Mouse (Mus musculus) MEL (cell line): ENCODE results near the gene Tk2. TPM values are rescaled to one million over a fixed set of nuclear protein-coding genes. Genes with fewer than 3 reads are reported as not detected.
A peak's percentile ranks its signal among the peaks of the same experiment; 100 is the strongest.

Experiments used
- DNase-seq: peaks from one replicate; pipeline ENCODE4 v3.0.0; 2011; ENCODE audit warnings: low read depth, low spot score
- H3K27ac ChIP-seq: 2 replicates; pipeline ENCODE4 v1.5.1; 2012; ENCODE audit warnings: low read depth, mild to moderate bottlenecking, control low read depth, low read length, moderate library complexity; ENCODE audit not compliant: control insufficient read depth
- H3K27me3 ChIP-seq, 2 experiments: fragments of 150-350 bp in 1 of 2; sonication (generic) in 1 of 2; 2 replicates each; pipeline ENCODE4 v1.6.1; 2012; ENCODE audit warnings: low read length in 2 of 2, mild to moderate bottlenecking in 2 of 2, improper control_type of control experiment in 1 of 2, moderate library complexity in 1 of 2; ENCODE audit not compliant: insufficient read depth in 2 of 2, control insufficient read depth in 1 of 2
- H3K36me3 ChIP-seq, 2 experiments: 2 replicates each; pipeline ENCODE4 v1.6.1; 2012 to 2014; ENCODE audit warnings: low read length in 2 of 2, improper control_type of control experiment in 1 of 2, inconsistent platforms in 1 of 2, mild to moderate bottlenecking in 1 of 2; ENCODE audit not compliant: insufficient read depth in 2 of 2, control insufficient read depth in 1 of 2
- H3K4me1 ChIP-seq, 2 experiments: fragments of 150-350 bp in 1 of 2; sonication (generic) in 1 of 2; 2 replicates each; pipeline ENCODE4 v1.6.1; 2012; ENCODE audit warnings: low read length in 2 of 2, improper control_type of control experiment in 1 of 2, mild to moderate bottlenecking in 1 of 2; ENCODE audit not compliant: insufficient read depth in 2 of 2, control insufficient read depth in 1 of 2
- H3K4me3 ChIP-seq, 2 experiments: fragments of 150-350 bp in 1 of 2; sonication (generic) in 1 of 2; 2 replicates each; pipeline ENCODE4 v1.5.1; 2012; ENCODE audit warnings: low read depth in 2 of 2, low read length in 2 of 2, mild to moderate bottlenecking in 2 of 2, moderate library complexity in 2 of 2, control low read depth in 1 of 2, improper control_type of control experiment in 1 of 2; ENCODE audit not compliant: control insufficient read depth in 1 of 2, insufficient read depth in 1 of 2
- H3K79me2 ChIP-seq: 2 replicates; pipeline ENCODE4 v1.6.1; 2012; ENCODE audit warnings: mild to moderate bottlenecking, low read length, moderate library complexity; ENCODE audit not compliant: control insufficient read depth, poor library complexity, insufficient read depth
- H3K9ac ChIP-seq: 2 replicates; pipeline ENCODE4 v1.6.1; 2012; ENCODE audit warnings: low read depth, mild to moderate bottlenecking, control low read depth, low read length, moderate library complexity; ENCODE audit not compliant: control insufficient read depth, poor library complexity, severe bottlenecking
- H3K9me3 ChIP-seq: fragments of 150-350 bp; sonication (generic); replicated peaks from 2 replicates; pipeline ENCODE4 v1.6.1; 2012; ENCODE audit warnings: mild to moderate bottlenecking, low read length, improper control_type of control experiment, moderate library complexity; ENCODE audit not compliant: insufficient read depth
- BHLHE40 ChIP-seq: IDR thresholded peaks from 2 replicates; pipeline ENCODE4 v1.6.1; 2012; ENCODE audit warnings: low read depth, mild to moderate bottlenecking, inconsistent platforms, low read length, improper control_type of control experiment, borderline replicate concordance
- CHD1 ChIP-seq: IDR thresholded peaks from 2 replicates; pipeline ENCODE4 v1.6.1; 2012; ENCODE audit warnings: low read depth, mild to moderate bottlenecking, inconsistent platforms, low read length, improper control_type of control experiment
- CHD2 ChIP-seq: IDR thresholded peaks from 2 replicates; pipeline ENCODE4 v1.6.1; 2011; ENCODE audit warnings: low read length, improper control_type of control experiment
- CTCF ChIP-seq, 3 experiments: IDR thresholded peaks in 2 of 3; conservative IDR thresholded peaks in 1 of 3; 2 replicates each; pipeline ENCODE4 v1.5.1; 2011 to 2012; ENCODE audit warnings: low read length in 3 of 3, low read depth in 2 of 3, mild to moderate bottlenecking in 2 of 3, improper control_type of control experiment in 1 of 3, inconsistent platforms in 1 of 3, mixed read lengths in 1 of 3, moderate library complexity in 1 of 3; ENCODE audit not compliant: control insufficient read depth in 1 of 3, insufficient read depth in 1 of 3, poor library complexity in 1 of 3, severe bottlenecking in 1 of 3
- E2F4 ChIP-seq: IDR thresholded peaks from 2 replicates; pipeline ENCODE4 v1.6.1; 2011; ENCODE audit warnings: low read depth, low read length, improper control_type of control experiment, borderline replicate concordance
- ELF1 ChIP-seq: IDR thresholded peaks from 2 replicates; pipeline ENCODE4 v1.6.1; 2014; ENCODE audit warnings: low read depth, mild to moderate bottlenecking, inconsistent platforms, low read length, improper control_type of control experiment, moderate library complexity
- EP300 ChIP-seq, 2 experiments: IDR thresholded peaks; 2 replicates each; pipeline ENCODE4 v1.6.1; 2011; ENCODE audit warnings: improper control_type of control experiment in 2 of 2, low read length in 2 of 2, low read depth in 1 of 2, mild to moderate bottlenecking in 1 of 2
- ETS1 ChIP-seq: IDR thresholded peaks from 2 replicates; pipeline ENCODE4 v1.6.1; 2012; ENCODE audit warnings: low read depth, mild to moderate bottlenecking, inconsistent platforms, low read length, improper control_type of control experiment, moderate library complexity
- GABPA ChIP-seq: IDR thresholded peaks from 2 replicates; pipeline ENCODE4 v1.6.1; 2012; ENCODE audit warnings: low read depth, mild to moderate bottlenecking, inconsistent platforms, low read length, improper control_type of control experiment, moderate library complexity
- GATA1 ChIP-seq: IDR thresholded peaks from 2 replicates; pipeline ENCODE4 v1.6.1; 2011; ENCODE audit warnings: low read depth, low read length, improper control_type of control experiment
- HCFC1 ChIP-seq: IDR thresholded peaks from 2 replicates; pipeline ENCODE4 v1.6.1; 2012; ENCODE audit warnings: low read depth, mild to moderate bottlenecking, inconsistent platforms, low read length, improper control_type of control experiment, moderate library complexity
- JUND ChIP-seq: IDR thresholded peaks from 2 replicates; pipeline ENCODE4 v1.6.1; 2011; ENCODE audit warnings: low read depth, mild to moderate bottlenecking, improper control_type of control experiment, low read length
- KAT2A ChIP-seq: conservative IDR thresholded peaks from 2 replicates; pipeline ENCODE4 v1.6.1; 2012; ENCODE audit warnings: low read depth, low read length, improper control_type of control experiment, inconsistent platforms
- MAFK ChIP-seq: IDR thresholded peaks from 2 replicates; pipeline ENCODE4 v1.6.1; 2011; ENCODE audit warnings: low read depth, mild to moderate bottlenecking, low read length, improper control_type of control experiment, borderline replicate concordance
- MAX ChIP-seq: IDR thresholded peaks from 2 replicates; pipeline ENCODE4 v1.6.1; 2011; ENCODE audit warnings: low read length, improper control_type of control experiment
- MAZ ChIP-seq: IDR thresholded peaks from 2 replicates; pipeline ENCODE4 v1.6.1; 2012; ENCODE audit warnings: low read depth, mild to moderate bottlenecking, inconsistent platforms, low read length, improper control_type of control experiment
- MEF2A ChIP-seq: IDR thresholded peaks from 2 replicates; pipeline ENCODE4 v1.6.1; 2014; ENCODE audit warnings: low read depth, mild to moderate bottlenecking, inconsistent platforms, low read length, improper control_type of control experiment; ENCODE audit not compliant: poor library complexity, insufficient replicate concordance, severe bottlenecking; ENCODE audit errors: extremely low read depth
- MXI1 ChIP-seq: IDR thresholded peaks from 2 replicates; pipeline ENCODE4 v1.6.1; 2011; ENCODE audit warnings: mild to moderate bottlenecking, low read depth, low read length, improper control_type of control experiment
- MYB ChIP-seq: IDR thresholded peaks from 2 replicates; pipeline ENCODE4 v1.6.1; 2011; ENCODE audit warnings: mild to moderate bottlenecking, low read depth, low read length, improper control_type of control experiment
- MYC ChIP-seq: IDR thresholded peaks from 2 replicates; pipeline ENCODE4 v1.6.1; 2011; ENCODE audit warnings: low read depth, mild to moderate bottlenecking, low read length, improper control_type of control experiment, moderate library complexity
- NELFE ChIP-seq: IDR thresholded peaks from 2 replicates; pipeline ENCODE4 v1.6.1; 2011; ENCODE audit warnings: low read depth, low read length, improper control_type of control experiment
- NRF1 ChIP-seq: IDR thresholded peaks from 2 replicates; pipeline ENCODE4 v1.6.1; 2014; ENCODE audit warnings: low read depth, mild to moderate bottlenecking, inconsistent platforms, low read length, improper control_type of control experiment, moderate library complexity; ENCODE audit not compliant: poor library complexity, insufficient read depth, severe bottlenecking
- POLR2A ChIP-seq, 2 experiments: IDR thresholded peaks; 2 replicates each; pipeline ENCODE4 v1.6.1; 2011 to 2012; ENCODE audit warnings: low read length in 2 of 2, mild to moderate bottlenecking in 2 of 2, control low read depth in 1 of 2, improper control_type of control experiment in 1 of 2, low read depth in 1 of 2, moderate library complexity in 1 of 2; ENCODE audit not compliant: control insufficient read depth in 1 of 2, insufficient read depth in 1 of 2, poor library complexity in 1 of 2
- POLR2AphosphoS2 ChIP-seq: IDR thresholded peaks from 2 replicates; pipeline ENCODE4 v1.6.1; 2011; ENCODE audit warnings: low read length, improper control_type of control experiment
- POLR2AphosphoS5 ChIP-seq: IDR thresholded peaks from 2 replicates; pipeline ENCODE4 v1.6.1; 2012; ENCODE audit warnings: low read depth, borderline replicate concordance, mild to moderate bottlenecking, inconsistent platforms, low read length, moderate library complexity, mixed read lengths
- RAD21 ChIP-seq: IDR thresholded peaks from 2 replicates; pipeline ENCODE4 v1.6.1; 2011; ENCODE audit warnings: mild to moderate bottlenecking, low read depth, low read length, improper control_type of control experiment
- RCOR1 ChIP-seq: IDR thresholded peaks from 2 replicates; pipeline ENCODE4 v1.6.1; 2012; ENCODE audit warnings: low read depth, mild to moderate bottlenecking, inconsistent platforms, low read length, improper control_type of control experiment
- SIN3A ChIP-seq: IDR thresholded peaks from 2 replicates; pipeline ENCODE4 v1.6.1; 2012; ENCODE audit warnings: low read length, improper control_type of control experiment, inconsistent platforms
- SMC3 ChIP-seq: IDR thresholded peaks from 2 replicates; pipeline ENCODE4 v1.6.1; 2011; ENCODE audit warnings: low read depth, low read length, improper control_type of control experiment
- TAL1 ChIP-seq: IDR thresholded peaks from 2 replicates; pipeline ENCODE4 v1.6.1; 2012; ENCODE audit warnings: mild to moderate bottlenecking, inconsistent platforms, low read length, moderate library complexity, mixed read lengths
- TBP ChIP-seq: IDR thresholded peaks from 2 replicates; pipeline ENCODE4 v1.8.0; 2011; ENCODE audit warnings: low read depth, low read length, improper control_type of control experiment
- TCF12 ChIP-seq: IDR thresholded peaks from 2 replicates; pipeline ENCODE4 v1.6.1; 2014; ENCODE audit warnings: low read depth, mild to moderate bottlenecking, inconsistent platforms, low read length, improper control_type of control experiment, moderate library complexity
- UBTF ChIP-seq: IDR thresholded peaks from 2 replicates; pipeline ENCODE4 v1.6.1; 2012; ENCODE audit warnings: low read depth, mild to moderate bottlenecking, inconsistent platforms, low read length, improper control_type of control experiment, moderate library complexity, borderline replicate concordance; ENCODE audit not compliant: insufficient read depth
- USF1 ChIP-seq: IDR thresholded peaks from 2 replicates; pipeline ENCODE4 v1.6.1; 2014; ENCODE audit warnings: low read depth, mild to moderate bottlenecking, inconsistent platforms, low read length, improper control_type of control experiment, moderate library complexity
- ZC3H11A ChIP-seq: IDR thresholded peaks from 2 replicates; pipeline ENCODE4 v1.6.1; 2012; ENCODE audit warnings: low read depth, mild to moderate bottlenecking, inconsistent platforms, low read length, improper control_type of control experiment
- ZMIZ1 ChIP-seq: IDR thresholded peaks from 2 replicates; pipeline ENCODE4 v1.6.1; 2012; ENCODE audit warnings: low read depth, mild to moderate bottlenecking, inconsistent platforms, low read length, improper control_type of control experiment, moderate library complexity
- ZNF384 ChIP-seq: IDR thresholded peaks from 2 replicates; pipeline ENCODE4 v1.6.1; 2012; ENCODE audit warnings: low read depth, mild to moderate bottlenecking, inconsistent platforms, low read length, improper control_type of control experiment
- polyA plus RNA-seq, 2 experiments: library from polyadenylated mRNA; stranded (reverse) in 1 of 2; unstranded in 1 of 2; fragments of >175 nt in 1 of 2; fragments of >200 nt in 1 of 2; gene quantifications; 2 replicates each; pipeline versions ENCODE4 v1.2.1 to v1.2.4; 2012; ENCODE audit warnings: low replicate concordance in 2 of 2, low read depth in 1 of 2; ENCODE audit not compliant: insufficient read length in 2 of 2, insufficient read depth in 1 of 2, missing spikeins in 1 of 2
- total RNA-seq: library from RNA; depleted of rRNA; stranded (reverse); fragments of 300-350 nt; gene quantifications from 2 replicates; pipeline ENCODE4 v1.2.3, GENCODE M21; 2012; rRNA removed

Gene Tk2
- 17.6 and 18.6 TPM in 2 replicates for total RNA-seq
- 10 to 100 TPM in 1 of 2 experiments, not detected in 1; 26.8 TPM for polyA plus RNA-seq

- Histone ChIP-seq H3K27me3 (no peaks in the 10 kb centered on the region), H3K9me3 (no peaks in the 10 kb centered on the region), H3K4me1 (peaks cover 8 to 31% of the 10 kb centered on the region in 2 experiments), H3K36me3 (peaks cover 0 to 17% of the 10 kb centered on the region in 2 experiments; a peak in 2 of 4 replicates), H3K27ac (peak within 1 kb of the TSS; percentile 74), H3K9ac (peak within 1 kb of the TSS; percentile 91), H3K79me2 (peaks cover 7% of the 10 kb centered on the region), H3K4me3 (peak within 1 kb of the TSS; percentile 90 to 94)
- peak; percentile 93 for DNase-seq
- TF ChIP-seq TBP (peak; percentile 59), E2F4 (no peak), HCFC1 (peak; percentile 77), MAX (no peak), MYB (no peak), USF1 (no peak), ELF1 (peak; percentile 67), MAZ (no peak), ZC3H11A (no peak), BHLHE40 (no peak), NELFE (peak; percentile 90), ETS1 (no peak; the same call in 1 of the 2 replicates), RCOR1 (no peak), TAL1 (no peak), CHD2 (no peak), SMC3 (no peak), RAD21 (no peak), POLR2AphosphoS2 (peak; percentile 64; the same call in 1 of the 2 replicates), ZNF384 (peak; percentile 11; the same call in 1 of the 2 replicates), MAFK (no peak), ZMIZ1 (peak; percentile 68), MYC (no peak), KAT2A (no peak), JUND (no peak), POLR2AphosphoS5 (no peak), SIN3A (no peak; the same call in 1 of the 2 replicates), EP300 (IDR thresholded peaks at IDR 0.05; ENCODE audit: low read depth in 1 of 2, low read length in 2 of 2) (no peak), CTCF (IDR thresholded peaks at IDR 0.05 in 2 of 3, conservative IDR thresholded peaks at IDR 0.05 in 1 of 3; ENCODE audit: control insufficient read depth in 1 of 3, insufficient read depth in 1 of 3, low read depth in 2 of 3, low read length in 3 of 3, poor library complexity in 1 of 3, severe bottlenecking in 1 of 3) (no peak), TCF12 (no peak; the same call in 1 of the 2 replicates), GABPA (no peak), GATA1 (no peak), POLR2A (IDR thresholded peaks at IDR 0.05; ENCODE audit: control insufficient read depth in 1 of 2, insufficient read depth in 1 of 2, low read depth in 1 of 2, low read length in 2 of 2, poor library complexity in 1 of 2) (peak; percentile 85 to 87), UBTF (no peak), NRF1 (no peak), MEF2A (no peak), MXI1 (peak; percentile 6; the same call in 1 of the 2 replicates), CHD1 (no peak)
- TF ChIP-seq, all 39 proteins: peak for 9
These were observed at the start of gene Tk2 for GRCm38 (mm10) chr8:104248276-104248675. Gene Tk2 (minus strand): TSS chr8:104248558.
